In genomic region chr1:165625896-165626295, GRCm38 (mm10) we compare ENCODE assay signal across 30 mouse cellular contexts. TPM values are rescaled to one million over a fixed set of nuclear protein-coding genes. Genes with fewer than 3 reads are reported as not detected.
DNase-seq lines count a peak whose midpoint lies in the region; ATAC-seq and TF ChIP-seq lines count a peak whose summit lies in the region.
"Had no signal": no experiment of that assay in that cellular context is flagged by ENCODE, and none has a peak within 500 bp of the region (broad histone marks: within the 10 kb centered on the region; RNA-seq: fewer than 3 reads in every experiment).

No protein-coding gene starts in this region.

- H3K4me3 ChIP-seq in heart, postnatal 0 days (ENCODE audit: low read depth, low read length): no peak overlapping the region
- H3K4me3 ChIP-seq in stomach, embryonic 16.5 days (replicated peaks; ENCODE audit: low read length): no peak overlapping the region
- no peak overlapping the region for H3K4me3 ChIP-seq in stomach, postnatal 0 days (ENCODE audit: low read depth, low read length)
- no peak overlapping the region for H3K4me3 ChIP-seq in neural tube, embryonic 15.5 days (replicated peaks)
- H3K4me3 ChIP-seq: embryonic facial prominence, embryonic 12.5 days; forebrain, embryonic 10.5 days; heart, embryonic 13.5 days; layer of hippocampus, adult 2 months; left cerebral cortex, adult 2 months; limb, embryonic 12.5 days; stomach, embryonic 15.5 days had no signal

- no peak for TF ChIP-seq EP300 in heart, postnatal 0 days (IDR thresholded peaks at IDR 0.05; ENCODE audit: low read depth)
- no peak for TF ChIP-seq EP300 in stomach, postnatal 0 days (optimal IDR thresholded peaks at IDR 0.05)

- no peak overlapping the region for H3K9ac ChIP-seq in heart, postnatal 0 days (replicated peaks; ENCODE audit: low read depth, low read length)
- H3K9ac ChIP-seq in stomach, embryonic 16.5 days (ENCODE audit: low read length): no peak overlapping the region
- H3K9ac ChIP-seq in stomach, postnatal 0 days (ENCODE audit: low read length): no peak overlapping the region
- no peak overlapping the region for H3K9ac ChIP-seq in neural tube, embryonic 15.5 days (replicated peaks)
- H3K9ac ChIP-seq: embryonic facial prominence, embryonic 12.5 days; heart, embryonic 13.5 days; limb, embryonic 12.5 days; stomach, embryonic 15.5 days had no signal

- no peak for DNase-seq in heart, postnatal 0 days (ENCODE audit: low spot score)
- DNase-seq in heart, adult 9 months (ENCODE audit: low spot score in 2 of 2): no peak
- DNase-seq in stomach, postnatal 0 days (ENCODE audit: low spot score): no peak
- DNase-seq in kidney, postnatal 10 days: peak; percentile 68
- DNase-seq in gastrocnemius, postnatal 4 days (ENCODE audit: low spot score in 2 of 2): no peak
- DNase-seq: adrenal gland, postnatal 10 days; cerebellum, adult 9-10 months; embryo, embryonic 11 days; midbrain, embryonic 14.5 days; retina, postnatal 1 day; right cerebral cortex, postnatal 25 days; thymus, postnatal 4 days had no signal

- no peaks in the 10 kb centered on the region for H3K9me3 ChIP-seq in heart, postnatal 0 days (replicated peaks; ENCODE audit: control insufficient read depth, low read length)
- no peaks in the 10 kb centered on the region for H3K9me3 ChIP-seq in stomach, embryonic 16.5 days (replicated peaks; ENCODE audit: control insufficient read depth, low read length)
- H3K9me3 ChIP-seq in stomach, postnatal 0 days (ENCODE audit: control insufficient read depth, low read length): no peaks in the 10 kb centered on the region
- no peaks in the 10 kb centered on the region for H3K9me3 ChIP-seq in neural tube, embryonic 15.5 days (replicated peaks)
- H3K9me3 ChIP-seq: embryonic facial prominence, embryonic 12.5 days; forebrain, embryonic 10.5 days; heart, embryonic 13.5 days; limb, embryonic 12.5 days; stomach, embryonic 15.5 days had no signal

- peak overlapping the region; percentile 40 for H3K27ac ChIP-seq in heart, postnatal 0 days (ENCODE audit: low read depth)
- peak overlapping the region; percentile 1; the same call in 1 of the 2 replicates for H3K27ac ChIP-seq in stomach, embryonic 16.5 days (ENCODE audit: low read length)
- no peak overlapping the region for H3K27ac ChIP-seq in stomach, postnatal 0 days (replicated peaks)
- H3K27ac ChIP-seq in neural tube, embryonic 15.5 days (replicated peaks): no peak overlapping the region
- H3K27ac ChIP-seq: embryonic facial prominence, embryonic 12.5 days; forebrain, embryonic 10.5 days; heart, embryonic 13.5 days; hindbrain, postnatal 0 days; layer of hippocampus, adult 2 months; left cerebral cortex, adult 2 months; limb, embryonic 12.5 days; macrophage; stomach, embryonic 15.5 days had no signal

- peaks cover 6% of the 10 kb centered on the region; the same call in 1 of the 2 replicates for H3K36me3 ChIP-seq in heart, postnatal 0 days (replicated peaks; ENCODE audit: control insufficient read depth, insufficient read depth, low read length)
- no peaks in the 10 kb centered on the region for H3K36me3 ChIP-seq in stomach, embryonic 16.5 days (ENCODE audit: control insufficient read depth, insufficient read depth, low read length)
- H3K36me3 ChIP-seq in stomach, postnatal 0 days (ENCODE audit: control insufficient read depth, insufficient read depth, low read length): no peaks in the 10 kb centered on the region
- H3K36me3 ChIP-seq in neural tube, embryonic 15.5 days: no peaks in the 10 kb centered on the region; the same call in 1 of the 2 replicates

- no peak overlapping the region for H3K4me2 ChIP-seq in heart, postnatal 0 days (ENCODE audit: low read depth, low read length)
- no peak overlapping the region for H3K4me2 ChIP-seq in stomach, embryonic 16.5 days (ENCODE audit: low read depth, low read length)
- no peak overlapping the region for H3K4me2 ChIP-seq in stomach, postnatal 0 days (replicated peaks; ENCODE audit: low read depth)
- H3K4me2 ChIP-seq in neural tube, embryonic 15.5 days: no peak overlapping the region
- H3K4me2 ChIP-seq: embryonic facial prominence, embryonic 12.5 days; heart, embryonic 13.5 days; limb, embryonic 12.5 days; liver, embryonic 11.5 days; stomach, embryonic 15.5 days had no signal

- no peak for TF ChIP-seq CTCF in heart, postnatal 0 days (IDR thresholded peaks at IDR 0.05; ENCODE audit: low read depth)
- TF ChIP-seq CTCF in stomach, postnatal 0 days (IDR thresholded peaks at IDR 0.05; ENCODE audit: low read depth): no peak

- H3K27me3 ChIP-seq in heart, postnatal 0 days (ENCODE audit: control insufficient read depth, insufficient read depth, low read length): no peaks in the 10 kb centered on the region
- H3K27me3 ChIP-seq in stomach, embryonic 16.5 days (ENCODE audit: control insufficient read depth, insufficient read depth, low read length): no peaks in the 10 kb centered on the region
- no peaks in the 10 kb centered on the region for H3K27me3 ChIP-seq in stomach, postnatal 0 days (ENCODE audit: control insufficient read depth, insufficient read depth, low read length)
- H3K27me3 ChIP-seq in neural tube, embryonic 15.5 days (replicated peaks): no peaks in the 10 kb centered on the region
- H3K27me3 ChIP-seq: embryonic facial prominence, embryonic 12.5 days; heart, embryonic 13.5 days; limb, embryonic 12.5 days; Patski; stomach, embryonic 15.5 days had no signal

- 71% methylated on average over 5 of the region's 5 CpGs for WGBS in heart, postnatal 0 days
- WGBS in stomach, embryonic 16.5 days: 68% methylated on average over 5 of the region's 5 CpGs
- WGBS in stomach, postnatal 0 days: 77% methylated on average over 5 of the region's 5 CpGs
- 72% methylated on average over 5 of the region's 5 CpGs for WGBS in neural tube, embryonic 15.5 days

- H3K4me1 ChIP-seq in heart, postnatal 0 days (ENCODE audit: control insufficient read depth, insufficient read depth): peaks cover 14% of the 10 kb centered on the region; the same call in 1 of the 2 replicates
- peaks cover 21% of the 10 kb centered on the region for H3K4me1 ChIP-seq in stomach, embryonic 16.5 days (ENCODE audit: control insufficient read depth, insufficient read depth, low read length)
- peaks cover 2% of the 10 kb centered on the region; the same call in 1 of the 2 replicates for H3K4me1 ChIP-seq in stomach, postnatal 0 days (replicated peaks; ENCODE audit: control insufficient read depth, insufficient read depth)
- peaks cover 29% of the 10 kb centered on the region for H3K4me1 ChIP-seq in neural tube, embryonic 15.5 days

- no peak for ATAC-seq in heart, postnatal 0 days (ENCODE audit: insufficient read depth, low read depth)
- ATAC-seq in stomach, embryonic 16.5 days (ENCODE audit: insufficient read depth, low FRiP score): no peak
- no peak for ATAC-seq in stomach, postnatal 0 days (ENCODE audit: low FRiP score, low TSS enrichment)
- 0 out of 2 replicates have a peak, but pooled peaks have one; percentile 8 for ATAC-seq in megakaryocyte, adult 5-6 weeks (ENCODE audit: poor library complexity, severe bottlenecking)
- ATAC-seq in neural tube, embryonic 15.5 days (ENCODE audit: low FRiP score): no peak
- ATAC-seq: forebrain, embryonic 16.5 days; hindbrain, postnatal 0 days; intestine, embryonic 16.5 days; lung, postnatal 0 days; Patski had no signal

RNA-seq across cellular contexts. Expression of gene Mpzl1, which starts 8.4 kb away (rescaled TPM):
- total RNA-seq in heart, postnatal 0 days (2014; rRNA removed; ENCODE audit: low replicate concordance): 16.6 and 17.9 TPM in 2 replicates
- polyA plus RNA-seq in heart, postnatal 0 days (2015; fragmentation: Nextera tagmentation; extraction: Ambion mirVana): 57.1 and 57.5 TPM in 2 replicates
- polyA plus RNA-seq in stomach, embryonic 16.5 days (2015; fragmentation: Nextera tagmentation; extraction: Ambion mirVana): 140 and 149 TPM in 2 replicates
- polyA plus RNA-seq in stomach, postnatal 0 days (2015; fragmentation: Nextera tagmentation; extraction: Ambion mirVana): 71.4 and 76.4 TPM in 2 replicates
- 1.3 and 2.1 TPM in 2 replicates for total RNA-seq in megakaryocyte, adult 5-6 weeks (2015)
- 0.22 and 3.1 TPM in 2 replicates for total RNA-seq in megakaryocyte, adult 5-6 weeks (2017)
- 10 to 100 TPM; 57.2 to 61.3 TPM for total RNA-seq in gastrocnemius, postnatal 4 days (2021)
- polyA plus RNA-seq in neural tube, embryonic 15.5 days (2015; fragmentation: Nextera tagmentation; extraction: Ambion mirVana): 159 and 163 TPM in 2 replicates
- total RNA-seq: monocyte, adult 5-6 weeks had no signal

Comparison
In these comparisons a context has a peak if more than half of its experiments do, and no peak if none do; other contexts are left out.
1. H3K27ac ChIP-seq: peak in heart, postnatal 0 days (single experiment) and stomach, embryonic 16.5 days (single experiment); none in stomach, postnatal 0 days (single experiment) and neural tube, embryonic 15.5 days (single experiment).